In the genomic region with DNA sequence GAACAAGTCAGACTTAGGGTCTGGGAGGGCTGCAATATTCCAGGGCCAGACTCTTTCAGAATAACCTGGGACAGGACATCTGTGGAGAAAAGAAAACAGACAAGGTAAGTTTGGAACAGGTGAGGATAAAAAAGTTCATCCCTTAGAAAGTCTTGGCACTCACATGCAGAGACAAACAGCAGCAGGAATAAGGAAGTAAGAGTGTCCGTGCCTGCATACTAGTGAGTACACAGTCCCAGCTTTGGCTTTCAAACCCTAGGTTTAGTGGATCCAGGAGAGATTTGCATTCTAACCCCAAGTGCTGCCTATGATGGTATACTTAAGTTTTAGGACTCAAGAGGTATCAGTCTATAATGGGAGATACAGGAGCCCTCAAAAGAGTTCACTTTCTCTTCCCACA, we compare ENCODE assay signal across 20 mouse cellular contexts.
"Had no signal": no experiment of that assay in that cellular context is flagged by ENCODE, and none has a peak within 500 bp of the region (broad histone marks: within the 10 kb centered on the region; RNA-seq: fewer than 3 reads in every experiment).

No protein-coding gene starts in this region.

- H3K36me3 ChIP-seq: heart, embryonic 13.5 days; heart, embryonic 15.5 days; hindbrain, embryonic 13.5 days; hindbrain, embryonic 15.5 days; intestine, embryonic 15.5 days; limb, embryonic 13.5 days; limb, embryonic 15.5 days had no signal

- ATAC-seq: forebrain, postnatal 0 days; intestine, embryonic 15.5 days; intestine, postnatal 0 days had no signal

- H3K27me3 ChIP-seq: heart, embryonic 13.5 days; heart, embryonic 15.5 days; hindbrain, embryonic 13.5 days; hindbrain, embryonic 15.5 days; intestine, embryonic 15.5 days; limb, embryonic 13.5 days; limb, embryonic 15.5 days had no signal

- DNase-seq: forebrain, postnatal 0 days; gastrocnemius, postnatal 14 days; gastrocnemius, postnatal 36 days; heart, adult 18-20 months; heart, postnatal 14 days; heart, postnatal 36 days; kidney, adult 18-20 months; kidney, adult 8-10 months; kidney, postnatal 10 days; kidney, postnatal 25 days; kidney, postnatal 4 days; left cerebral cortex, postnatal 4 days had no signal
